Mouse (Mus musculus) right cerebral cortex, postnatal 14 days (tissue): ENCODE data around the gene Tbc1d16.

ENCODE experiments used
- DNase-seq: peaks from one replicate; pipeline ENCODE4 v3.0.0; 2022

Tbc1d16 gene

DNA sequence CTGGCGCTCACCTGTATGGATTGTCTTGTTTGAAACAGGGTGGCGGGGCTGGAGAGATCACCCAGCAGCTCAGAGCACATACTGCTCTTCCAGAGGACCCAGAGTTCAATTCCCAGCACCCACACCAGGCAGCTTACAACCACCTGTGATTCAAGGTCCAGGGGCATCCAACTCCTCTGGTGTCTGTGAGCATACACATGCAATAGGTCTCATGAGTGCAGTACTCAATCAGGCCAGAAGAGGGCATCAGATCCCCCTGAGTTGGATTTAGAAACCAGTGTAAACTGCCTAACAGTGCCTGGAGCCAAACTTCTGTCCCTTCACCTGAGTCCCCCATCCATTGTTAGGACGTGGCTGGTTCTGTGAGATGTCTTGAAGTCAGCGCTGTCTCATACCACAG lies 7.3 kb upstream of the Tbc1d16 start:
- peak; percentile 61 for DNase-seq

DNA sequence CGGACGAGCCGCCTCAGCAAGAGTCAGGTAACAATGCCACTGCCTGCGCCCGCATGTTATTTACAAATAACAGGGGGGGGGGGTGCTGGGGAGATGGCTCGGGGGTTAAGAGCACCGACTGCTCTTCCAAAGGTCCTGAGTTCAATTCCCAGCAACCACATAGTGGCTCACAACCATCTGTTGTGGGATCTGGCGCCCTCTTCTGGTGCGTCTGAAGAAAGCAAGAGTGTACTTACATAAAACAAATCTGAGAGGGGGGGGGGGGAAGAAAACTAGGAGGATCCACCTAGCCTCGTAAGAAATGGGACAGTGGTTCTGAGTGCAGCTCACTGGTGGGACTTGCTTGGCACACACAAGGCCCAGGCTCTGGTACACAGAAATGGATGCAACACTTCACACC lies 6.5 kb upstream of the Tbc1d16 start:
- no peak for DNase-seq

DNA sequence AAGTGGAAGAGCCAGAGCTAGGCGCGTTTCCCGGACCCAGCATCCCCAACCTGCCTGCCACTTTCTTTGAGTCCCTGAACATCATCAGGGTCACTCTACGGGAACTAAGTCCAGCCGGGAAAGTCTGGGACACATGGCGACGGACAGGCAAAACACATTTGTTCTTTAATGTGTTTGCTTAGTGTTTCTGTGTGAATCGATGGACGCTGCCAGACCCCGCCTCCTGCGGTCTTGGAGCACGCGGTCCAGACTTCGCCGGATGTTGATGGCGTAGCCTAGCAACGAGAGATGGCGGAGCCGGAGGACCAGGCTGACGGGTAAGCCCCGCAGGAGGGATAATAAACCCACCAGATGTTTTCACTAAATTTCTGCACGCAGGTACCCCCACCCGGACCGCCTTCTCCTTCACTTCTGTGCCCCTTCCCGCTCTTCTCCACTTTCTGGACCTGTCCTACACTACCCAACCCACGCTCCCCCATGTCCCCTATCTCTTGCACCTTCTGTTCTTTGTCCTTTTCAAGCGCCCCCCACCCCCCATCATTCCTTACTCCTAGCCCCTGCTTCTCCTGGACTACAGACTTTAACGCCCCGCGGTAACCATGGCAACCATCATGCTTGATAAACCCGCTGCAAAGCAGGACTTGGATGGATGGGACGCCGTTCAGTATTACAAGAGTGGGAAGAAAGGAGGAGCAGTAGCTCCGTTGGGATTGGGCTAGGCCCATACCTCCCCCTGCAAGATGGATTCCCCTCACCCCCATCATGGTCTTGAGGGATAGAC lies 737 bp upstream of the Tbc1d16 start:
- DNase-seq = peak; percentile 69

DNA sequence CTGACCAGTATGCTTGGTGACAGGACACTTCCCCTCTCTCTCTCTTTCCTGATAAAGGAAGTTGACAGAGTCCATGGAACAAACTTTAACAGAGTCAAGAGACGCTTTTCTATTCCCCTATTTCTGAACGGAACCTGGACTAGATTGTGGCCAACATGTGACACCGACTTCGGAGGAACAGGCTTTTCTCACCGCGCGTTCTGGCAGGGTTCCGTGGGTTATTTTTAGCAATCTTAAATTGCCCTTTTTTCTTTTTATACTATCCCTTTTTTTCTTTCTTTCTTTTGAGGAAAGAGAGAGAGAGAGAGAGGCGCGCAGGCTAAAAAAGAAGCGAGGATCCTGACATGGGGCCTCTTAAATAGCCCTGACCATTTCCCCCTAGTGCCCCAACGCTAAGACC lies 708 bp downstream of the Tbc1d16 start:
- DNase-seq = no peak

DNA sequence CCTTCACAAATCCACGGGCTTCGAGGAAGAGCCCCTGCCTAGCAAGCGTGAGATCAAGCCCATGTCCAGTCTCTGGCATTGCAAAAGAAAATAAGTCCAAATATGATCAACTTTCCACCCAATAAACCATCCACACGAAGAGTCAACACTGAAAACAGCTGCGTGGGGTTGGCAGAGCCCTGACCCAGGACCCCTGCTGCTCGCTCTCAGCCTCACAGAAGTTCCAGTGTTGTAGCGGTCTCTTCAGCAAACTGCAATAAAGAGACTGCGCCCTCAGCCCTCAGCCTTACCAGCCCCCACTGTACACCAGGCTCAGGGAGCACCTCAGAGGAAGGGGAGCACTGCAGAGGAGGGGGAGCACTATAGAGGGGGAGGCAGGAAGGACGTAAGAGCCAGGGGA lies 2.7 kb downstream of the Tbc1d16 start:
- DNase-seq = no peak

DNA sequence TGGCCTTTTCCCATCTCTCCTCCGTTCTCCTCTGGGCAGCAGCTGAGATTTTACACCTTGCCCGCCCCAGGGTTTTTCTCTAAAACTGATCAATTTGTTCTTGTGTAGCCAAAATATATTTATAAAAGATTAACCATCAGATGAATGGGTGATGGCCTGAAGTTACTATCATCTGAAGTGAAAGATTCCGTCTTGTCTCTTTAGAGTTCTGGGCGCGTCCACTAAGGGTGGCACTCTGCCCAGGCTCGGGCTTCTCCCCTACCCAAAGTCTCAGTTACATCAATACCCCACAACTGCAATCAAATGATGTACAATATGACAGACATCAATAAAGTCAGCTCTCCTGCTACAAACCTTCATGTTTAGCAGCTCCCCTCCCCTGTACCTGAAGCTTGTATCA lies 3.4 kb downstream of the Tbc1d16 start:
- no peak for DNase-seq

DNA sequence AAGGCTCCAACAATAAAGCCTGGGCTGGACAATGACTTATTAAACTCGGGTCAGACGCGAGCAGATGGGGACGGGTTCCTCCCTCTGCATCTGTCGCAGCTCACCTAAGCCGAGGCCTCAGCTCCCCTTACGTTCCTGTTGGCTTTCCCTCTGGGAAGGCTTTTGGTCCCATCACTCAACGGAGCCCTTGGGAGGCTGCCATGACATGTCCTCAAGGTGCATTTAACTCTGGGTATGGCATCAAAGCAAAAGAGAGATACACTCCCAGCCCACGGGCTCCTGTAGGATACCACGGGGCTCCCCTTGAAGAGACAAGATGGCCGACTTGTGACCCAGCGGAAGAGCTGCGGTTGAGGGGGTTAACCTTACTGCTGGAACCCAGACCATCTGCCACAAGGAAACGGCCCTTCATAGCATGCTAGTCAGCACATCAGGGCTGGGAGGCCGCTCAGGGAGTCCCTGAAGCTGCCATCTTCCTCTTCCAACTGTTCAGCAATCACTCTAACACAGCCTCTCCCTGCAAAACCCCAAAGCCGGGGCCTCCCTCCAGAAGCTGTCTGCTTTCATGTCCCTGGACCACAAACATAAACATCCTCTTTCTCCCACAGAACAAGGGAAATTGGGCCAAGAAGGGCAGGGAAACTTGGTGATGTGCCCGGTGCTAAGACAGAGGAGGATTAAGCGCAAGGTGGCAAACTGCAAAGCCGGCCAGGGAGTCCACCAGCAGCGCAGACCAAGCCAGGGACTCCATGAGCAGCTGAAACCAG lies 5.0 kb downstream of the Tbc1d16 start:
- DNase-seq = no peak

DNA sequence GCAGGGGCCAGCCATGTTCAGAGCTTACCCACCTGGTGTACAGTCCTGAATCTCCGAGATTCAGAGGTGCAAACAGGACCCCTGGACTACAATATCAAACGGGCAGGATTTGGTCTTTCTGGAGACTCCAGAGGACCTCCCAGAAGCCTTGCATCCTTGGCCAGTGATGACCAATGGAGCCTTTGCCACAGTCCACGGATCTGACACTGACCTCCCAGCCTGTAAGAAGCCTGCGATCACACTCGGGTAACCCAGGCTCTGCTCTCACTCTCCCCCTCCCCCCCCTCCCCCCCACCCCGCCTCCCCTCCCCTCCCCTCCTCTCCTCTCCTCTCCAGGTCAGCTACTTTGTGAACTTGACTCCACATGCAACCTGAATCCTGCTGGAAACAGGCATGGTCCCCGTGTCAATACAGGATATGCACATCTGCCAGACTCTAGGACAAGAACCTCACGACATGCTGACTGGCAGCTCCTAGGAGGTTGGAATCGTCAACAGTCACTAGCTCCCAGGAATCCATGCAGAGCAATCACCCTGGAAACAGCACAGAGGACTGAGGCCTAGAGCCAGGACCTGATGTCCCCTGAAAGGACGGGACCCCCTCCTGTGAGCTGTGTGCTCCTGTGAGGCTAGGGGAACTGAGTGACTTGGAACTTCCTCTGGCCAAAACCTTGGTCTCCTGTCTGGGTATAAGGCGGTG lies 6.3 kb downstream of the Tbc1d16 start:
- no peak for DNase-seq

DNA sequence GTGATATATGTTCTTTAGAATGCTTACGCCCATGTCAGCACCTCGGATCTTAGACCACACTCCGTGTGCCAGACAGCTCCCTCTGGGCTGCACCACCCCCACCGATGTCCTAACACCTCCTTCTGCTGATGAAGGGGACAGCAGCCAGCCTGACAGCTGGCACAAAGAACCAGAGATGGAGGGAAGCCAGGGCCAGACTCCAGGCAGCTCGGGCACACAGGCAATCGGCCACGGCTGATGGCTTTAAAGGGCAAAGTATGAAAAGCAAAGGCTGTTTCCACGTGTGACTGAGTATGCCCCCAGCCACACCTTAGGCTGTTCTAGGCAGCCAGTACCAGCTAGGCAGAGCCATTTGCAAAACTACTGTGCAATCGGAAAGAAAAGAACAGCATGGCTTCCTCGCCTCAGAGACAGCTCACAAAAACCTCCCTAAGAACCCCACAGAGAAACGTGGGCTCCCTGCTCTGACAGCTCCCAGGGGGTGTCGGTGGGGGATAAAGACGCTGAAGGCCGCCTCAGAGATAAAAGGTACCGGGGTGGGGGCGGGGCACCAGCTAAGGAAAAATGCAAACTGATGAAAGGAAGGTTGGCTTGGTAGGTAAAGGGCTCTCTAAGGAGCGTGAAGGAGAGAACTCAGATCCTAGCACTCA lies 8.4 kb downstream of the Tbc1d16 start:
- DNase-seq = peak; percentile 56

DNA sequence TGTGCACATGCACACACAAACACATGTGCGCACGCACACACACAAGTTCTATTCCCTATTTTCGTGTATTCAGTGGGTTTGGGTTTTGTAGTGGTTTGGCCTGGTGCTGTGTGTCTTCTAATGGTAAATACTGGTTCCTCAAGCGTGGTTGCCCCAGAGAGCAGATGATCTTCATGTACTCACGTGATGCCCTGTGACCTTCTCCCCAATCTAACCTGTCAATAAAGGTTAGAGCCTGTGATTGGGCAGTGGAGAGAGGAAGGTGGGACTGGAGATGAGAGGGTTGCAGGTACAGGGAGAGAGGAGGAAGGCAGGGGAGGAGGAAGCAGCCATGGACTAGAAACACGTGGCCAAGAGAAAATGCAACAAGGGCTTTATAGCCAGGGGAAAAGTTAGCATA lies 10.4 kb downstream of the Tbc1d16 start:
- no peak for DNase-seq

DNA sequence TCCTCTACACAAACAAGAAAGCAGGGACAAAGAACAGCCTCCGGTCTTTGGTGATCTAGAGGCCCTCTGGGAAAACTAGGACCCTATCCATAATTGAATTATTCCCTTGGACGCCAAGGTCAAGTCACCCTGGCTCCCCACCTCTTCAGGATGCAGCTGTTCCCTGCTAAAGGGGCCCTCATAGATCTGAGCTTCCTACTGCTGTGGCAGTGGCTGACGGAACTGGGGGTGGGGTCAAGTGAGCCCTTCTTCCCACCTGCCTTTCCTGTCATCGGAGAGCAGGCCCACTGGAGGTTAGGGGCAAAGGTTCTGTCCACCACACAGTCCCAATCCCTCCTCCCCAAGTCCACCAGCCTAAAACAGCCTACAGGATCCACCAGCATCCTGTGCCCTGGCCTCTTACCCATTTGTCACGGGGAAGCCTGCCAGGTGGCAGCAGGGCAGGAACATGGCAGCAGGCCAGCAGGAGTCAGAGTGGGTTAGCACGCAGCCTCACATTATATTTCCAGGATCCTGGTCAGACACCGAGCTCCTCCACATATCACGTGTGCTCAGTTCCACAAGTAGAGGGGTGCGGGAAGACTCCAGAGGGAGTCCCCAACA lies 12.3 kb downstream of the Tbc1d16 start:
- no peak for DNase-seq

DNA sequence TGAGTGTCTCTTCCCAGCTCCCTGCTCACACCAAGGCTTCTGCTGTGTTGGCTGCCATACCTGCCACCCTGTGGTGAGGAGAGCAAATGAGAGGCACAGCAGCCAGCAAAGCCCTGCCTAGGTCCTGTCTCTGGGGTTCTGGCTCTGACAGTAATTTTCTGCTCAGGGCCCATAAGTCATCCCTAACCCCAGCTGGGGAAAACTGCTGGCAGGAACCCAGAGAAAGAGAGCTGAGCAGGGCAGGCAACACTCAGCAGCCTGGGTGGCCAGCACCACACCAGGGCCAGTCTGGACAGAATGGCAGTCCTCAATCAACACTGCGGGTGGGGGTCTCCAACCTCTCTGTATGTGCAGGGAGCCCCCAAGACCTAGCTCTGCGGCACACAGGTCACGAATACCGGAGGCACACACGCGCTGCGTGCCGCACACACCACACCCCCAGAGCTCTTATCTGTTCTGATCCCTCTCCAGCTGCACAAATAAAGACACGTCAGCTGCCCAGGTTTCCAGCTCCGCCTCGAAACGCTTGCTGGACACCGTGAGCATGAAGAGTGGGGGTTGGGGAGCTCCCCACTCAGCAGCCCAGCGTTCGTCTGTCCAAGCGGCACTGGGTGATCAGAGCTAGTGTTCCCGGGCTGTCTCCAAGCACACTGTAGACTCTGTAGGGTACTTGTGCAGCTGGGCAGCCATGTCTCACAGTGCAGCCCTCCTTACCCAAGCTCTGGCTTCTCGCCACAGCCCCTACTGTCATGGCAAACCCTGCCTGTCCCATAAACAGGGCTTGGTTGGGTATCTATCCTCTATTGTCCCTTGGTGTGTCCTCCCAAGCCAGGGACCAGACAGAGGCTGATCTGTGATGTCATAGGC lies 13.0 kb downstream of the Tbc1d16 start:
- no peak for DNase-seq

DNA sequence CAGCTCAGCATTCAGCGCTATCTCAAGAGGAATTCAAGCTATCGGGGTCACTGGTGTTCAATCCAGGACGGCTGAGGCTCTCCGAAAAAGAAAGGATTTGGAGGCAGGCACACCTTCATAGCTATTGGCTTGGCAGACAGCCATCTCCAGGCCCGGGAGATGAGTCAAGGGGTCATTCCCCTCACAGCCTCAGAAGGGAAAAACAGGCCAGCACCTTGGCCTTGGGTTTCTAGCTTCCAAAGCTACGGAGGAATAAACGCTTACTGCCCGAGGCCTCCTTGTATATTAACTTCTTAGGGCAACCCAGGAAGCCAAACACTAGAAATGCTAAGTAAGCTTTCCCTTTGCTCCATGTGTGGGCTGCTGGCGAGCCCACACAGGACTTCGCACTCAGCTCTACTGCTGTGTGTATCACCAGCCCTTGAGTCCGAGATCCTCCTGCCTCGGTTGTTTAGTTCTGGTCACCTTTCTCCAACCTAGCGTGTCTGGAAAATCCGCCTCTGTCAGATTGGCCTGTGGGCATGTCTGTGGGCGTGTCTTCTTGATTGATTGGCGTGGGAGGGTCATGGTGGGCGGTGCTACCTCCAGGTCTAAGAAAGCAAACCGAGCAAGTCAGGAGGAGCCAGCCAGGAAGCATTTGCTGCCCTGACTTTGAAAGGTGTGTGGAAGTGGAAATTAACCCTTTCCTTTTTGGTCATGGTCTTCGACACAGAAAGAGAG lies 15.0 kb downstream of the Tbc1d16 start:
- DNase-seq = no peak

DNA sequence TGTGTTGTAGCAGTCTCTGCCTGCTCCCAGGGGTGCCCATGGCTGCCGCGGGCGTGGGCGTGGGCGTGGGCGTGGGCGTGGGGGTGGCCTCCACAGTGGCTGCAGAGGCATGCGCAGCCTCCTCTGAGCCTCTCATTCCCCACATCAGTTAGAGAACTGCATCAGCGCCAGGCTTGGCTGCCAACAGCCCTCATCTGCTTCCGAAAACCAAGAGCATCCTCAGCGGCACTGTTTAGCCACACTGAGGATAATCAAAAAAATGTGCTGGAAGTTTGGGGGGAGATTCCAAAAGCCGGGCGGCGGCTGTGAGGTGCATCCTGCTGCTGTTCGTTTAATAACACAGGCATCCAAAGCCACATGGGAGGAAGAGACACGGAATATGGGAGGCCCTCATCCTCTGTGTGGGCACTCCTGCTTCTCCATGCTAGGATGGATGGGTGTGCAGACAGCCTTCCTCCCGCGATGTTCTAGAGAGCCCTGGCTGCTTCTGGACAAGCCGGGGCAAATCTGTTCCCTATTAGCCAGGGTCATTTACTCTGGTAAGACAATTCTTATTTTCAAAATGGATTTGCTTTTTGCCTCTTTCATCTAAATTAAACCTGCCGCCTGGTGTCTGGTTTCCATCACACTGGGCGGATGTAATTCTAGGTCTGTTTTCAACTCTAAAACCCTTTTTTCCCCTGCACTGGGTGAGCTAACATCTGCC lies 16.5 kb downstream of the Tbc1d16 start:
- no peak for DNase-seq

DNA sequence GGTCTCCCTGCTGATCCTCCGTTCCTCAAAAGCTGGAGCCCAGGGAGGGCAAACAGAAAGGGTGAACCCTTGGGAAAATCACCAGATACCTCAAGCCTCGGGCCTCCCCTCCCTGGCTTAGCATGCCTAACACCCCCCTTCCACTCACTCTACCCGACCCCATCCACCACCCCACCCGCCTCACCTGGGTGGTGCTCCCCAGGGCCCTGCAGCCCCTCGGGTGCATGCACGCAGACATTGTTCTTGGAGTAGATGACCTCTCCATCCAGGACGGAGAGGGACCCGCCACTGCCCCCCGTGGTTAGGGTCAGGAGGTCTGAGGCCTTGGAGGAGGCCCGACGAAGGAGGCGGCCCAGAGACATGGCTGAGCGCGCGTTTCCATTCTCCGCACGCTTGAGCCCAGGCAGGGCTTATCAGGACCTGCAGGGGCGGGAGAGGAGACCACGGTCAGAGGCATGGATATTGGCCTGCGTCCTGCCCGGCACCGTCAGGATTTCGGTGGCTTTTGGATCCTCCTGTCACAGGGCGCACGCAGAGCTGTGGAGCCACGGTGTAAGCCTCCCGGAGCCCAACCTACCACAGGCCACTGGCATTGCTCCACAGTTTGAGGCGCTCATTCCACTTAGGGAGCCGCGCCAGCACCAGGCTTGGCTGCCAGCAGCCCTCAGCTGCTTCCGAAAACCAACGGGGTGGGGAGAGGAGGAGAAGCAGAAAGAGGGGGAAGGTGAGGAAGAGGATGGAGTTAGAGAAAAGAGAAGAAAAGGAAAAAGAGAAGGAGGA lies 17.8 kb downstream of the Tbc1d16 start:
- peak; percentile 72 for DNase-seq

DNA sequence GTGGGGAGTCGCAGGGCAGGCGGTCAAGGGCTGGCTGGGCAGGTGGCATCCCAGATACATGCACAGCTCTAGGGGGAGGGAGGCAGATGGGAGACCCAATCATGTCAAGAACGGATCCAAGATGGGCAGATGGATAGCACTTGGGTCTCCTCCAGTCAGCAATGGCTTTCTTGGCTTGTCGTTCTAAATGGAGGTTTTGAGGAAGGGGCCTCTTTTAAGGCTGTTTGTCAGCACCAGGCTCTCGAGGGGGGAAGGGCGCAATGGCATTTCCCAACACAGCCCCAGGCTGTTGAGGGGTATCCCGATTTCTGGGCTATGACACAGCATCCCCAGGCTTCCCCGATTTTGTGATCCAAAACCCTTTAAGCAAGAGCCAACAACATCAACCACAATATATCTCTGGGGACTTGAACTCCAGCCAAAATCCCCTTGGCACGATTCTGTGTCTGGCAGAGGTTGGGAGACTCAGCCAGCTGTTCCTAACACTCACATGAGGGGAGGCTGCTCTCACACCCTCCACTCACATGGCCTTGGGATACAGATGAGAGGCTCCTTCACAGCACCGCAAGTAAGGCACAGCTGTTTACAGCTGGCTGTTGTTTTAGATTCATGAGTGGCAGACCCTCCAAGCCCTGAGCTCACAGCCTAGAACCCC lies 18.8 kb downstream of the Tbc1d16 start:
- DNase-seq = no peak

DNA sequence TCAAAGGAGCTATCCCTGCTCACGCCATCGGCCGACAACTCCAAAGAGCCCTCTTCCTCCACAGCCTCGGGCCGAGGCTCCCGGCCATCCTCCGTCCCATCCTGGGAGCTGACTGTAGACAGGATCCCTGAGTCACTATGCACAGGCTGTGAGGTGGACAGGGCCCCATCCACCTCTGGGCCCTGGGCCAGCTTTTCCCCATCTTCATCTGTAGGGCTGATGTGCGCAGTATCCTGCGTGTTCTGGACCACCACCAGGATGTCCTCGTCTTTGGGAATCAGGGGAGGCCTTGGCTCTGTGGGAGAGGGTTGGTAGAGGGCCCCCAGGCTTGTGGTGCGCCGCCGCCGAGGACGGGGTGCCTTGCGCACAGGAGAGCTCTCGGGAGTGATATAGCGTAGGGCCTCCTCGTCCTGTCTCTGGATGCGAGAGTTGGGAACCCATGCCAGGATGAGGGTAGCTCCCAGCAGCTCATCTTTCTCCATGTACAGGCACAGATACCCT lies 19.4 kb downstream of the Tbc1d16 start:
- DNase-seq = no peak

DNA sequence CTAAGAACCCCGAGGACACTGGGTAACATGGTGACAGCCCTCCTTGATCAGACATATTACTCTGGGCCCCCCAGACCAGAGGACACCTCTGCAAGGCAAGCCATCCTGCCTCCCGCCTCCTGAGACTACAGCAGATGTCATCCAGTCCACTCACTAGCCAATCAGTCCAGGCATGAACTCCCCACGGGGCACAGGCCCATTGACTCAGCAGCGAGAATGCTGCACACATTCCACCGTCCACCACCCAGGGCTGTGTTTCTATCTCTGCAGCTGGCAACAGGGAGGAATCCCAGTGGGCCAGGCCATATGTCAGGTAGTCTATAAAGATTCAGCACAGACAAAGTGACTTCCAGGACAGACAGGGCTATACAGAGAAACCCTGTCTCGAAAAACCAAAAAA lies 20.3 kb downstream of the Tbc1d16 start:
- no peak for DNase-seq

DNA sequence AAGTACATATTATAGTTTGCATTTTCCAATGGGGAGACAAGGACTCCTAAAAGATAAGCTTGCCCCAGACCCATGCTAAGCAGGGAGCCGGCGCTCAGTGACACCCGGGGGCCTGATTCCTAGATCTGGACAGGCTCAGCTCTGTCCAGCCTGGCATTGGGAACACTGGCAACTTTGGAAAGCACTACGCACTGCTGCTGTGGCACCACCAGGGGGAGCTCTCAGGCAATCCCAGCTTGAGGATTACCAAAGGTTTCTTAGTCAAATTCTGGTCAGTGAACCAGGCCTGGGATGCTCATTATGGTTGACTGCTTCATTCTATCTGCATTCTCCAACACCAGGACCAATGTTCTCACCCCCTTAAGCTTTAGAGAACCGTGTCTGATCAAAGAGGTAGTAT lies 21.7 kb downstream of the Tbc1d16 start:
- DNase-seq = peak; percentile 64
